Mouse (Mus musculus) bone marrow, adult 2 months (tissue): ENCODE results near the gene Pik3ip1.

ENCODE experiments used
- CTCF ChIP-seq: fragments of 200-500 bp; IDR thresholded peaks from 2 replicates; pipeline ENCODE4 v1.5.1; 2011; ENCODE audit warnings: low read length, control low read depth; ENCODE audit not compliant: control insufficient read depth, insufficient read depth
- POLR2A ChIP-seq: fragments of 200-500 bp; IDR thresholded peaks from 2 replicates; pipeline ENCODE4 v1.6.1; 2011; ENCODE audit warnings: low read depth, mild to moderate bottlenecking, control low read depth, low read length, borderline replicate concordance; ENCODE audit not compliant: control insufficient read depth

GRCm38 (mm10) chr11:3314148-3314547, 16.1 kb upstream of the Pik3ip1 start:
- peak; percentile 77 for TF ChIP-seq CTCF
- TF ChIP-seq POLR2A = no peak
